ENCODE assay signal across 8 mouse cellular contexts in the genomic region with DNA sequence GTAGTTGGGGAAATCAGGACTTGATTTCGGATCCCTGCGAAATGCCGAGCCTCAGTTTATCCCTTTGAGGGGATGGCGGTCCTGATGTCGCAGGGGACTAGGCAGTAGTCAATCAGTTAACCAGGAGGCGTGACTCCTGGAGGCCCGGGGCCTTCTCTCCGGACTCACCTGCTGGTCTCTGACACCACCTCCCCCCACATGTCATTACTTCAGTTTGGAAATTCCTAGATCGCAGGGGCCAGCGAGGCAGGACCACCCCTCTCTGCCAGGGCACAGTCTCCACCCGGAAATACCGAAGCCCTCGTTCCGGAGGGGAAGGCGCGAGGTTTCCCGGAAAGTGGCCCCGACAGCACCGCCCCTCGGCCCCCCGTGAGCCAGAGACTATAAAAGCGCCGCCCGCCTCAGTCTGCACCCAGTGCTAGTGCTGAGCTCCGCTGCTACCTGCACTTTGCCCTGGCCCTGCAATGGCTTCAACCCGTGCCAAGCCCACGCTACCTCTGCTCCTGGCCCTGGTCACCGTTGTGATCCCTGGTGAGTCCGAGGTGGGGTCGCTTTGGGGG. TPM values are rescaled to one million over a fixed set of nuclear protein-coding genes. Genes with fewer than 3 reads are reported as not detected.
DNase-seq lines count a peak whose midpoint lies in the region; ATAC-seq lines count a peak whose summit lies in the region.

A gene (plus strand): TSS at position 415 of the 560 bp plus-strand sequence.

- ATAC-seq in embryonic facial prominence, embryonic 13.5 days (ENCODE audit: insufficient number of reproducible peaks, insufficient read depth, low FRiP score, low TSS enrichment, low read depth), result no peak
- peak; percentile 52; the same call in 1 of the 2 replicates for ATAC-seq in heart, embryonic 12.5 days (ENCODE audit: insufficient number of reproducible peaks, low FRiP score)
- peak; percentile 62 for ATAC-seq in lung, embryonic 16.5 days (ENCODE audit: low read depth)

- H3K36me3 ChIP-seq in embryonic facial prominence, embryonic 13.5 days, result no peaks in the 10 kb centered on the region
- no peaks in the 10 kb centered on the region for H3K36me3 ChIP-seq in heart, embryonic 12.5 days
- no peaks in the 10 kb centered on the region for H3K36me3 ChIP-seq in lung, embryonic 16.5 days (ENCODE audit: control insufficient read depth, insufficient read depth, low read length)

- peak within 1 kb of the TSS; percentile 67 for H3K4me2 ChIP-seq in embryonic facial prominence, embryonic 13.5 days
- H3K4me2 ChIP-seq in heart, embryonic 12.5 days, result peak within 1 kb of the TSS; percentile 78
- H3K4me2 ChIP-seq in lung, embryonic 16.5 days (ENCODE audit: low read depth, low read length), result peak within 1 kb of the TSS; percentile 78

- H3K27me3 ChIP-seq in embryonic facial prominence, embryonic 13.5 days, result peaks cover 50% of the 10 kb centered on the region
- H3K27me3 ChIP-seq in heart, embryonic 12.5 days (replicated peaks), result peaks cover 58% of the 10 kb centered on the region
- peaks cover 5% of the 10 kb centered on the region for H3K27me3 ChIP-seq in lung, embryonic 16.5 days (ENCODE audit: control insufficient read depth, insufficient read depth, low read depth, low read length)

- peaks cover 14% of the 10 kb centered on the region for H3K4me1 ChIP-seq in embryonic facial prominence, embryonic 13.5 days
- H3K4me1 ChIP-seq in heart, embryonic 12.5 days (replicated peaks), result peaks cover 23% of the 10 kb centered on the region
- H3K4me1 ChIP-seq in lung, embryonic 16.5 days (replicated peaks; ENCODE audit: control insufficient read depth, insufficient read depth, low read length), result peaks cover 22% of the 10 kb centered on the region

- DNase-seq in T-cell, adult 2 months (ENCODE audit: low spot score), result peak; percentile 80
- DNase-seq in kidney, adult 9 months, result peak; percentile 90
- DNase-seq in ovary, postnatal 36 days (ENCODE audit: low spot score), result peak; percentile 62
- DNase-seq in MN1 (ENCODE audit: low spot score), result no peak
- DNase-seq in cerebellum, postnatal 14 days, result no peak

- WGBS in embryonic facial prominence, embryonic 13.5 days, result 1% methylated on average over 30 of the region's 30 CpGs
- 1% methylated on average over 30 of the region's 30 CpGs for WGBS in heart, embryonic 12.5 days
- WGBS in lung, embryonic 16.5 days, result 1% methylated on average over 30 of the region's 30 CpGs

- H3K9me3 ChIP-seq in embryonic facial prominence, embryonic 13.5 days, result no peaks in the 10 kb centered on the region
- no peaks in the 10 kb centered on the region for H3K9me3 ChIP-seq in heart, embryonic 12.5 days (replicated peaks)
- H3K9me3 ChIP-seq in lung, embryonic 16.5 days (ENCODE audit: control insufficient read depth, low read length), result no peaks in the 10 kb centered on the region

- peak within 1 kb of the TSS; percentile 42 for H3K4me3 ChIP-seq in embryonic facial prominence, embryonic 13.5 days
- H3K4me3 ChIP-seq in heart, embryonic 12.5 days, result peak within 1 kb of the TSS; percentile 50
- peak within 1 kb of the TSS; percentile 62 for H3K4me3 ChIP-seq in lung, embryonic 16.5 days (ENCODE audit: low read length)

- peak within 1 kb of the TSS; percentile 62 for H3K9ac ChIP-seq in embryonic facial prominence, embryonic 13.5 days
- H3K9ac ChIP-seq in heart, embryonic 12.5 days, result peak within 1 kb of the TSS; percentile 57
- H3K9ac ChIP-seq in lung, embryonic 16.5 days (ENCODE audit: low read length), result peak within 1 kb of the TSS; percentile 74

- H3K27ac ChIP-seq in embryonic facial prominence, embryonic 13.5 days, result peak within 1 kb of the TSS; percentile 57; the same call in 1 of the 2 replicates
- peak within 1 kb of the TSS; percentile 53 for H3K27ac ChIP-seq in heart, embryonic 12.5 days (ENCODE audit: poor library complexity, severe bottlenecking)
- H3K27ac ChIP-seq in lung, embryonic 16.5 days (ENCODE audit: low read length), result peak within 1 kb of the TSS; percentile 71

RNA-seq across cellular contexts. Expression of the gene that starts here (rescaled TPM):
- 13.4 and 15.4 TPM in 2 replicates for polyA plus RNA-seq in embryonic facial prominence, embryonic 13.5 days (2015; fragmentation: Nextera tagmentation; extraction: Ambion mirVana)
- 8.9 and 9.3 TPM in 2 replicates for polyA plus RNA-seq in heart, embryonic 12.5 days (2016; fragmentation: Nextera tagmentation; extraction: Ambion mirVana)
- 76.2 and 93.0 TPM in 2 replicates for polyA plus RNA-seq in lung, embryonic 16.5 days (2015; fragmentation: Nextera tagmentation; extraction: Ambion mirVana)

Comparison
In these comparisons a context has a peak if more than half of its experiments do, and no peak if none do; other contexts are left out.
1. DNase-seq: peak in T-cell, adult 2 months (single experiment), kidney, adult 9 months (single experiment) and ovary, postnatal 36 days (single experiment); none in MN1 (single experiment) and cerebellum, postnatal 14 days (0 of 2).
2. Peak in every context shown above with its lines, with median percentiles within 50 percentile points of each other: H3K27ac ChIP-seq, H3K4me2 ChIP-seq, H3K4me3 ChIP-seq and H3K9ac ChIP-seq.